Mouse (Mus musculus) midbrain, embryonic 10.5 days (tissue): ENCODE measurements around the gene Ddc. TPM values are rescaled to one million over a fixed set of nuclear protein-coding genes. Genes with fewer than 3 reads are reported as not detected.
A peak's percentile ranks its signal among the peaks of the same experiment; 100 is the strongest.

Experiments used
- DNase-seq: peaks from one replicate; pipeline ENCODE4 v3.0.0-alpha.2; 2017; ENCODE audit warnings: low spot score
- H3K27ac ChIP-seq: fragments of 300-500 bp; sonication (generic); replicated peaks from 2 replicates; pipeline ENCODE4 v1.5.1; 2016; ENCODE audit warnings: mild to moderate bottlenecking
- H3K27me3 ChIP-seq: fragments of 300-500 bp; sonication (generic); 2 replicates; pipeline ENCODE4 v1.6.1; 2016; ENCODE audit warnings: low read depth, mild to moderate bottlenecking; ENCODE audit not compliant: poor library complexity, severe bottlenecking
- H3K36me3 ChIP-seq: fragments of 300-500 bp; sonication (generic); 2 replicates; pipeline ENCODE4 v1.6.1; 2016; ENCODE audit warnings: mild to moderate bottlenecking, moderate library complexity
- H3K4me1 ChIP-seq: fragments of 300-500 bp; sonication (generic); 2 replicates; pipeline ENCODE4 v1.6.1; 2016
- H3K4me3 ChIP-seq: fragments of 300-500 bp; sonication (generic); 2 replicates; pipeline ENCODE4 v1.5.1; 2016; ENCODE audit warnings: mild to moderate bottlenecking, moderate library complexity
- H3K9me3 ChIP-seq: fragments of 300-500 bp; sonication (generic); replicated peaks from 2 replicates; pipeline ENCODE4 v1.6.1; 2016; ENCODE audit warnings: mild to moderate bottlenecking
- WGBS: fragments of 180-500 bp; shearing (Covaris S2); methylation state at CpG from one replicate; pipeline ENCODE4 v1.1.7; 2016; 5-methylcytosine and 5-hydroxymethylcytosine counted together
- polyA plus RNA-seq: library from polyadenylated mRNA; unstranded; fragments of >200 nt; fragmentation: Nextera tagmentation; extraction: Ambion mirVana; gene quantifications from 2 replicates; pipeline ENCODE4 v1.2.1, GENCODE M21; 2016

Ddc gene
- polyA plus RNA-seq, 1 experiment from 2014 or later, result 13.6 TPM

- H3K36me3 ChIP-seq, result no peaks in the 10 kb centered on the region
- 88% methylated on average over 2 of the region's 2 CpGs for WGBS
These were observed 2.5 kb downstream of the Ddc start for GRCm38 (mm10) chr11:11895479-11895878.

GRCm38 (mm10) chr11:11893769-11894168 is 4.2 kb downstream of the Ddc start:
- Histone ChIP-seq H3K36me3 (no peaks in the 10 kb centered on the region), H3K27ac (no peak overlapping the region), H3K4me1 (peaks cover 27% of the 10 kb centered on the region), H3K27me3 (no peaks in the 10 kb centered on the region), H3K4me3 (no peak overlapping the region), H3K9me3 (no peaks in the 10 kb centered on the region)
- 87% methylated on average over 1 of the region's 1 CpGs for WGBS
- DNase-seq, result no peak

More at GRCm38 (mm10) chr11:11895479-11895878, 2.5 kb downstream of the Ddc start:
- Histone ChIP-seq H3K4me3 (no peak overlapping the region), H3K9me3 (no peaks in the 10 kb centered on the region), H3K27me3 (no peaks in the 10 kb centered on the region), H3K27ac (no peak overlapping the region), H3K4me1 (peaks cover 11% of the 10 kb centered on the region)
- no peak for DNase-seq

- no peak for DNase-seq
- Histone ChIP-seq H3K4me3 (no peak overlapping the region), H3K9me3 (no peaks in the 10 kb centered on the region), H3K27me3 (no peaks in the 10 kb centered on the region), H3K27ac (no peak overlapping the region), H3K36me3 (no peaks in the 10 kb centered on the region), H3K4me1 (peaks cover 32% of the 10 kb centered on the region)
- 54% methylated on average over 10 of the region's 10 CpGs for WGBS
These were observed 4.8 kb downstream of the Ddc start for GRCm38 (mm10) chr11:11892993-11893602.

GRCm38 (mm10) chr11:11891832-11892231 is 6.1 kb downstream of the Ddc start:
- no peak for DNase-seq
- no peak overlapping the region; the same call in 1 of the 2 replicates for H3K27ac ChIP-seq
- H3K36me3 ChIP-seq, result no peaks in the 10 kb centered on the region
- peaks cover 39% of the 10 kb centered on the region for H3K4me1 ChIP-seq
- no peaks in the 10 kb centered on the region for H3K9me3 ChIP-seq
- no peak overlapping the region for H3K4me3 ChIP-seq
- no peaks in the 10 kb centered on the region for H3K27me3 ChIP-seq

GRCm38 (mm10) chr11:11890139-11890741 is 7.7 kb downstream of the Ddc start:
- DNase-seq, result no peak
- no peaks in the 10 kb centered on the region for H3K9me3 ChIP-seq
- H3K36me3 ChIP-seq, result no peaks in the 10 kb centered on the region
- peaks cover 55% of the 10 kb centered on the region for H3K4me1 ChIP-seq
- 57% methylated on average over 10 of the region's 10 CpGs for WGBS
- H3K27ac ChIP-seq, result peak overlapping the region; percentile 58
- no peak overlapping the region for H3K4me3 ChIP-seq
- H3K27me3 ChIP-seq, result no peaks in the 10 kb centered on the region

GRCm38 (mm10) chr11:11888727-11889126 is 9.2 kb downstream of the Ddc start:
- H3K4me1 ChIP-seq, result peaks cover 68% of the 10 kb centered on the region
- H3K9me3 ChIP-seq, result no peaks in the 10 kb centered on the region
- H3K36me3 ChIP-seq, result no peaks in the 10 kb centered on the region
- no peak overlapping the region for H3K4me3 ChIP-seq
- H3K27me3 ChIP-seq, result no peaks in the 10 kb centered on the region
- no peak for DNase-seq
- H3K27ac ChIP-seq, result no peak overlapping the region; the same call in 1 of the 2 replicates
- WGBS, result 91% methylated on average over 3 of the region's 3 CpGs

GRCm38 (mm10) chr11:11888051-11888450 is 9.9 kb downstream of the Ddc start:
- WGBS, result 73% methylated on average over 3 of the region's 3 CpGs
- H3K9me3 ChIP-seq, result no peaks in the 10 kb centered on the region
- no peaks in the 10 kb centered on the region for H3K27me3 ChIP-seq
- DNase-seq, result no peak
- peaks cover 69% of the 10 kb centered on the region for H3K4me1 ChIP-seq
- H3K4me3 ChIP-seq, result no peak overlapping the region
- H3K27ac ChIP-seq, result no peak overlapping the region
- no peaks in the 10 kb centered on the region for H3K36me3 ChIP-seq

- peak overlapping the region; percentile 33 for H3K27ac ChIP-seq
- DNase-seq, result no peak
- WGBS, result 65% methylated on average over 4 of the region's 4 CpGs
- H3K4me3 ChIP-seq, result no peak overlapping the region
- H3K27me3 ChIP-seq, result no peaks in the 10 kb centered on the region
- H3K9me3 ChIP-seq, result no peaks in the 10 kb centered on the region
- no peaks in the 10 kb centered on the region for H3K36me3 ChIP-seq
- H3K4me1 ChIP-seq, result peaks cover 81% of the 10 kb centered on the region
These were observed 11.4 kb downstream of the Ddc start for GRCm38 (mm10) chr11:11886403-11886998.

GRCm38 (mm10) chr11:11885921-11886320 is 12.0 kb downstream of the Ddc start:
- peak overlapping the region; percentile 69 for H3K27ac ChIP-seq
- H3K9me3 ChIP-seq, result no peaks in the 10 kb centered on the region
- H3K4me1 ChIP-seq, result peaks cover 87% of the 10 kb centered on the region
- no peaks in the 10 kb centered on the region for H3K27me3 ChIP-seq
- no peak overlapping the region for H3K4me3 ChIP-seq
- 8% methylated on average over 3 of the region's 3 CpGs for WGBS
- no peaks in the 10 kb centered on the region for H3K36me3 ChIP-seq
- DNase-seq, result peak; percentile 39

GRCm38 (mm10) chr11:11885246-11885643 is 12.7 kb downstream of the Ddc start:
- DNase-seq, result no peak
- H3K27ac ChIP-seq, result peak overlapping the region; percentile 69
- 83% methylated on average over 4 of the region's 4 CpGs for WGBS
- H3K4me3 ChIP-seq, result no peak overlapping the region
- H3K9me3 ChIP-seq, result no peaks in the 10 kb centered on the region
- H3K36me3 ChIP-seq, result no peaks in the 10 kb centered on the region
- no peaks in the 10 kb centered on the region for H3K27me3 ChIP-seq
- H3K4me1 ChIP-seq, result peaks cover 87% of the 10 kb centered on the region

- Histone ChIP-seq H3K4me3 (no peak overlapping the region), H3K27me3 (no peaks in the 10 kb centered on the region), H3K27ac (peak overlapping the region; percentile 69), H3K36me3 (no peaks in the 10 kb centered on the region), H3K9me3 (no peaks in the 10 kb centered on the region), H3K4me1 (peaks cover 87% of the 10 kb centered on the region)
- WGBS, result 52% methylated on average over 11 of the region's 11 CpGs
- no peak for DNase-seq
These were observed 13.3 kb downstream of the Ddc start for GRCm38 (mm10) chr11:11884533-11885245.

GRCm38 (mm10) chr11:11881783-11882155 is 16.2 kb downstream of the Ddc start:
- Histone ChIP-seq H3K27me3 (no peaks in the 10 kb centered on the region), H3K4me1 (peaks cover 85% of the 10 kb centered on the region), H3K27ac (peak overlapping the region; percentile 83), H3K4me3 (no peak overlapping the region), H3K9me3 (no peaks in the 10 kb centered on the region), H3K36me3 (no peaks in the 10 kb centered on the region)
- DNase-seq, result no peak
- WGBS, result 13% methylated on average over 1 of the region's 1 CpGs
